Mouse (Mus musculus) monocyte, adult 5-6 weeks (primary cell): ENCODE measurements around the gene Bax. TPM values are rescaled to one million over a fixed set of nuclear protein-coding genes. Genes with fewer than 3 reads are reported as not detected.
A peak's percentile ranks its signal among the peaks of the same experiment; 100 is the strongest.

Source experiments
- ATAC-seq: fragments of 153-309, 156-312 bp; replicated peaks from 2 replicates; pipeline ENCODE4 v1.8.0; 2017; ENCODE audit warnings: mild to moderate bottlenecking; ENCODE audit not compliant: low TSS enrichment, insufficient number of reproducible peaks, severe bottlenecking, poor library complexity, low FRiP score
- total RNA-seq: library from RNA; stranded (forward); fragments of 200-1000, 200-491, 200-594 nt; gene quantifications from 3 replicates; pipeline ENCODE4 v1.2.3, GENCODE M21; 2017

The Bax gene
- total RNA-seq, 1 experiment from 2014 or later, result 36.4 TPM

DNA sequence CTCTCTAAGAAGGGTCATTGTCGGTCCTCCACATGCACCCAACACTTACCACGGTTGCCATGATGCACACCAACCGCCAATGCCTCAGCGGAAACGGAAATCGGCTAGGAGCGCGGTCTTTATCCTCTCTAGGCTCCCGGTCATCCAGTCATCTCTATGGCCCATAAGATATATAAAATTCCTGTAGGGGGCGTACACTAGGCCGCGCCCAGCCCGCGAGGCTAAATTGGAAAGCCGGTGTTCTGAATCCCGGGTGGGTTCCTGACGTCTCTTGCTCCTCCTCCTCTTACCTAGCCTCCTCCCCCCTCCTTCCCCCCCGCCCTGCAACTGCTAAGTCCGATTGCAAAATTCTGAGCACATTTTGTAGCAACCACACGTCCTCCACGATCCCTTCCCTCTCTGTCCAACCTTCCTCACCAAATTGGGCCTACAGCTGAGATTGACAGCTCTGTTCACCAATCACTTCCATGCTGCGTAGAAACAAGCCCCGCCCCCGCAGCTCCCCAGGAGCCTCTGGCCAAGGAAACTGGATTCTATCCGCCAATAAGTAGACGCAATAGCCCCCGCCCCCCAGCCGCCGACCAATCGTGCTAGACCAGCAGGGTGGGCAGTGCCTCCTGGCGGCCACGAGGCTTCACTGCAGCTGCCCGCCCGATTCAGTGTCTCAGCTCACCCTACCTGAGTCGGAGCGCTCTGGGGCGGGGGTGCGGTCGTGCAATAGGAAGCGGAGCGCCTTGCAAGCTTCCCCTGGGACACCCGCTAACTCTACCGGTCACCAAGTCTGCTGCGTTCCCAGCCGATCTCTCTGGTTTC is 32.3 kb downstream of the Bax start, which contains the start of gene Gys1:
Gys1 (plus strand) TSS at position 642 of the 813 bp plus-strand sequence.
- peak; percentile 91 for ATAC-seq

DNA sequence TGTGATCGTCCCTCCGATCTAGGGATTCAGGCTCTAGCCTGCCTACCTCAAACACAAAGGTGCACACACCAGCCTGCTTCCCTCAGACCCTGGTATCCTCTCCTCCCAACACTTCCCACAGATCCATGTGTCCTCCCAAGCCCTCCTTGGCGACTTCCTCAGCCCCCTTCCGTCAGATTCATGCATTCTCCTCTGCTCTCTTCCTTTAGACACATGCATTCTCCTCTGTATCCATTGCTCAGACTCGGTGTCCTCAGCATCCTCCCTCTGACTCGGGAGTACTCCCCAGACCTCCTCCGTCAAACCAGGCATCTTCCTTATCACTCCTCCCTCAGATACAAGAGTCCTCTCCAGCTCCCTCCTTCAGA is 32.9 kb downstream of the Bax start:
- no peak for ATAC-seq

DNA sequence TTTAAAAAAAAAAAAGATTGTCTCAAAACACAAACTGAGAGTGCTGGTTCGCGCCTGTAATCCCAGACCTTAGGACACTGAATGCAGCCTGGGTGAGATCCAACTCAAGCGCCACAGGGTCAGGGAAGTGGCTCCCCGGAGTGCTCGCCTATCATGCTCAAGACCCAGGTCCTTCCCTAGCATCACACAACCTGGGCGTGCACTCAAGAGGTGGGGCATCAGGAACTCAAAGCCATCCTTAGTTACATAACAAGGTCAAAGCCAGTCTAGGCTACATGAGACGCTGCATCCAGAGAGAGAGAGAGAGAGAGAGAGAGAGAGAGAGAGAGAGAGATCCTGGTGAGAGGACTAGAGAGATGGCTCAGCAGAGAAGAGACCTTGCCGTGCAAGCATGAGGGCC is 40.1 kb downstream of the Bax start:
- no peak for ATAC-seq

DNA sequence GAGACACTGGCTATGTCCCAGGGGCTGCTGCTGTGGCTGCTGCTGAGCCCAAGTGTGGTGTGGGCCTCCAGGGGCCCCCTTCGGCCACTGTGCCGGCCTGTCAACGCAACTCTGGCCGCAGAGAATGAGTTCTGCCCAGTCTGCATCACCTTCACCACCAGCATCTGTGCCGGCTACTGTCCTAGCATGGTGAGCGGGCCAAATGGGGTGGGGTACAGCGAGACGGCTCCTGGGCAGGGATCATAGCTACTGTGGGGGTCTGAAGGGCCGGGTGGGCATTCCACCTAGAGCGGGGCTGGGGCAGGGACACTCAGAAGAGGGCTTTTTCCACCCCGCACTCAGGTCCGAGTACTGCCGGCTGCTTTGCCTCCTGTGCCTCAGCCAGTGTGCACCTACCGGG is 45.5 kb downstream of the Bax start:
- ATAC-seq, result no peak

DNA sequence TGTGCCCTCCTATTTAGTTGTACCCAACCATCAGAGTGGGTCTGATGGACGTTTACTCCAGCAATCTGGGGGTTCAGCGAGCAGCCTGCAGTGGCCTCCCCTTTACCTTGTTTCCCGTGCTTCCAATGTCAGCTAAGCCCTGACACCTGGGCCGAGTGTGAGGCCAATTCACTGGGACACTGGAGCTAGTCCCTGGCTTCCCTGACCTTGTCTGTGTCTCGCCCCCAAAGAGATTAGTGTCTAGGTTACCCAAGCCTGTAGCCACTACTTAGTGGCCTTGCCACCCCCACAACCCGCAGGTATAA is 46.1 kb downstream of the Bax start, which contains the start of gene Lhb:
Lhb (plus strand) TSS at position 206 of the 305 bp plus-strand sequence.
- no peak for ATAC-seq

DNA sequence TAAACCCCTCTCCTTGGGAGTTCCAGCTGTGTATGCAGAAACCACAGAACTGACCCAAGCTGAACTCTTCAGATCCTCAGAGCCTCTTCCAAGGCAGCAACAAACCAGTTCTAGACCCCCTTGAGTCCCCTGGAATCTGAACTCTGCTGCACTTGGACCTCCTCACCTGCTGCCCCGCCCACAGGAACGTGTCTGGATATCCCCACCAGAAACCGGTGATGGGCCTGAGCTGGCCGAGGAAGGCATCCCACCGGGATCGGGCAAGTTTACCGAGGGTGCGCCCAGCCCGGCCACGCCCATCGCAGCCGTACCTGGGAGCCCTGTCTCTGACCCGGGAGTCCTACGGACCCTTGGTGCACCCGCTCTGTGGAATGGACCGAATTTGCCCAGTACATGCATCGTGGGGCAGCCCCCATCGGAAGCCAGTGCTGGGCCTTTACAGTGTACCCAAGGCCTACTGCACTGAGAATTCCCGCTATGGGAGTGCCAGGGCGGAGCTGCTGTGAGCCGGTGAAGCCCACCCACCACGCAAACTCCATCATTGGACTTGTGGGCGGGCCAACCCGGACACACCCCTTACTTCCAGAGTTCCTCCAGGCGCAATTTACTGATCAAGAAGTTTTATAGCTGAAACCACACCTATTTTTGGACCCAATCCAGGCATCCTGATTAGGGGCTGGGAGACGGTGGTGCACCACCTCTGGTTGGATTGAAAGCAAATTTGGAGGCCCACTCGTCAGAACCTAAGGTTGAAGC is 46.7 kb downstream of the Bax start:
- no peak for ATAC-seq

DNA sequence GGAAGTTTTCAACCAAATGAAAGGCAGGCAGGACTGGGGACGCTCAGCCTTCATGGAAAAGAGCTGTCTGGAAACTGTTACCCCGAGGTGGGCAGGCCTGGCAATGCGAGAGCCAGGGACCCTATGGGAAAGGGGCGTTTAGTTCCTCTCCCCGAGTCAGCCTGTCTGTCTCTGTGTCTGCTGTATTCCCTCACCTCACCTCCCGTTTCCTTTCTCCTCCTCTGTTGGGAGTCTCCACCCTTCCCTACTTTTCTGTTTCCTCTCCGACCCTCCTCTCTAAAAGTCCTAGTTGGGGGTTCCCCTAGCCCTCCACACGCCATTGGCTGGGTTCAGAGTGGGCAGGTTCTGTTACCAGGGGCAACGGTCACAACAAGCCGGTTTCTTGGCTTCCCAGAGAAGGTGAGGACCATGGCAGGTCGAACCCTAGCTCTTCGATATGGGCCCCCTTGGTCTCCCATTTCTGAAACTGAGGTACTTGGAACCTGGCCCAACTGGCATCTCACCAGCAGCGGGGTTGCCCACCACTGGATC is 48.7 kb downstream of the Bax start:
- no peak for ATAC-seq

DNA sequence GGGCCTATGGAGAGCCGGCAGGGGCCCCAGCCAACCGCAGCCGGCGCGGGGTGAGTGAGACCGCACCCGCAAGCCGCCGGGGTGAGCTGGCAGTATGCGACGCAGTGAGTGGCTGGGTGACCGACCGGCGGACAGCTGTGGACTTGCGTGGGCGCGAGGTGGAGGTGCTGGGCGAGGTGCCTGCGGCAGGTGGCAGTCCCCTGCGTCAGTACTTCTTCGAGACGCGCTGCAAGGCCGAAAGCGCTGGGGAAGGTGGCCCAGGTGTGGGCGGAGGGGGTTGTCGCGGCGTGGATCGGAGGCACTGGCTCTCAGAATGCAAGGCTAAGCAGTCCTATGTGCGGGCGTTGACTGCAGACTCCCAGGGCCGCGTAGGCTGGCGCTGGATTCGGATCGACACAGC is 51.1 kb downstream of the Bax start:
- ATAC-seq, result no peak

DNA sequence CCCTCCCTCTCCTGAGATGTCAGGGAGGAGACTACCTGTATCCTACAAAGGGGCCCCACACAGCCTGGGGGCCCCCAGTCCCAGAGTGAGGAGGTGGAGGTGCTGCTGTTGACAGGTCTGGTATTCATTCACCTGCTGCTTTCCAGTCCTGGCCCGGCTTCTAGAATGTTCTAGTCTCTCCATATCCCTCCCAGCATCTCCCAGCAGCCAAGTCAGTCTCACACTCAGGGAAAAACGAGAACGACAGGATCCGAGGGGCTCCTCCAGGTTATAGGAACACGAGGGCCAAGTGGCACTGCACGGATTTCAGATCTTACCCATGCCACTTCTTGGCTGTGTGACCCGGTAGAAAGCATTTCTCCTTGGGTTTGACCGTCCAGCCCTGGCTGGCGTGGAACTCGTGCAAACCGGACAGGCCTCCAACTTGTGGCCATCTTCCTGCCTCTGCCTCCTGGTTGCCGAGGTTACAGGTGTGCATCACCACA is 51.9 kb downstream of the Bax start:
- ATAC-seq, result no peak

DNA sequence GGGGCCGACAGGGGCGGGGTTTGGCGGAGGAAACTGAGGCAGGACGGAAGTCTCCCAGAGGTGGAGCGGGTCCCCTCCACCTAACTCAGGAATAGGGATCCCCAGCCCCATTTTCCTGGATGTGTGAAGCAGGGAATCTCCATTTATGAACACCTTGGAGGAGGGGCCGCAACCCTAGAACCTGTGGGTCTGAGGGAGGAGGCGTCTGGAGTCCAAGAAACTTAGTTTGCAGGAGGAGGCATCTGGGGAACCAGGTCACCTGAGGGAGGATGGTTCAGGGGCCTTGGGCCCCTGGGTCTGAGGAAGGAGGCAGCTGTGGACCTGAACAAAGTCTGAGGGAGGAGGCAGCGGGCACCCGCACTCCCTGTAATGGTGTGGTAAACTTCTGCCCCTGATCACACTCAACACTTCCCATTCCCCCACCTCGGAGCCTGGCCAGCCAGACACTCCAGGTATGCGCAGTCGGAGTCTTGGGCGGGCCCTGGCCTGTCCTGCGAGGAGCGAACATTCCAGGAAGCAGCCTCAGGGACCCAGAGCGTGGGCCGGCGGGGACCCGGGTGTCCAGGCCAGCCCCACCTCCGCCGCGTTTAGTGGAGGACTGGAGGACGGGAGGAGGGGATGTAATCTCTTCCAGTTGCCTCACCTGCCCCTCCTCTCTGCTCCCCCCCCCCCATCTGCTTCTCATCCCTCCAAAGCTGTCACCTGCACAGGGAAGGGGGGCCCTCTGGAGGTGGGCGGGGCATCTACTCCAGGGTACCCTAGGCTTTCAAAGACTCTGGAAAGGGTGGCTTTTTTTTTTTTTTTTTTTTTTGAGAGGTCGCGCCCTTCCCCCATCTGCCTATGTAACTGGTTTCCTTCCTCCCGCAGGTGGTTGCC is 52.6 kb downstream of the Bax start:
- 0 out of 2 replicates have a peak, but pooled peaks have one; percentile 13 for ATAC-seq

DNA sequence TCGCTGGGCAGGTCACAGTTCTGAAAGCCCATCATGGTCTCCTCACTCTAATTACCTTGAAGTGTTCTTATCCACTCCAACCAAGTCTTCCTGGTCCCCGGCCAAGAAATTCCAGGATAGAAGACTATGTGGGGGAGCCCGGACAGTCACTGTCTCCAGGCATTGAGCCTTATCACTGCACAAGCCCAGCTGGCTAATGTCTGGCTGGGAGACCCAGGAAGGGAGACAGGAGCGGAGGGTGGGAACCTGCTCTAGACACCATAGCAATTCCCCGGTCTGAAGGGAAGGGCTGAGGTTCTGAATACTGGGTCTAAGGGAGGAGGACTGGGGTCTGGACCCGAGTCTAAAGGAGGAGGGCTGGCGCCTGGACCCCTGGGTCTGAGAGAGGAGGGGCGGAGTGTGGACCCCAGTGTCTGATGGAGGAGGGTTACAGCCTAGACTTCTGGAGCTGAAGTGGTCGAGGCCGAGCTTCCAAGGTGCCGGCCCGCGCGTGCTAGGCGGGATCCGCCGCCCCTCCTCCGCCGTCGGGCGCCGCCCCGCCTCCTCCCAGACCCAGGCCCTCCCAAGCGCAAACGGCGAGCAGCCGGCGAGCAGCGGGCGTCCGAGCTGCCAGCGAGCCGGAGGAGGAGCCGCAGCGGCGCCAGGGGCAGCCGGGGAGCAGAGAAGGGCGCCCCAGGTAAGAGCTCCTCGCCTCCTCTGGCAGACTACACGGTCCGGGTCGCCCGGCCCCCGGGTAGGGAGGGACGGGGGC is 53.4 kb downstream of the Bax start, which contains the start of gene Ntf5:
Ntf5 (plus strand) TSS at position 583 of the 751 bp plus-strand sequence.
- no peak for ATAC-seq

DNA sequence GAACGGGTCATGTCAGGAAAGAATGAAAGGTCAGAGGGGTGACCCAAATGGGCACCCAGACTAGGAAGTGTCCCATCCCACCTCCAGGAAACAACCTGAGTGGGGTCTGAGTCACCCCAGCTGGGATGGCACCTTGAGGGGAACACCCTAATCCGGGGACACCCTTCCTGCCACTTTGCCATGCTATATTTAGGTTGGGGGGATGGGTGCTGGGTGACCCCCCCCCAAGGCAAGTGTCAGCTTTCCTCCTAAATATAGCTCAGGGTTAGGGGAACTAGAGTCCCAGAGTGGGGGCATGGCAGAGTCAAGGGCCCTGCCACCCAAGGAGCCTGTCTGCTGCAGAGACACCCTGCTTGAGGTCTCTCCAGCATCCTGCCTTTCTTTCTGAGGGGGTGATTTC is 54.3 kb downstream of the Bax start:
- no peak for ATAC-seq

Other genes starting within 250 kb of the Bax start
- gene Cd37, start 227.8 kb downstream of the Bax start, total RNA-seq, result 112 to 185 TPM (median 125 TPM) in 3 replicates
- gene Slc6a16, start 225.8 kb downstream of the Bax start, total RNA-seq, result 0.64 TPM in 1 of 3 replicates, not detected in the others
- not detected in 3 replicates for gene Slc6a21, start 189.4 kb downstream of the Bax start, total RNA-seq
- gene Trpm4, start 133.1 kb downstream of the Bax start, total RNA-seq, result 9.7 to 15.3 TPM (median 10.4 TPM) in 3 replicates
- gene Hrc, start 131.6 kb downstream of the Bax start, total RNA-seq, result not detected in 3 replicates
- 0.19 TPM in 1 of 3 replicates, not detected in the others for gene Ppfia3, start 99.9 kb downstream of the Bax start, total RNA-seq
- not detected in 3 replicates for gene Lin7b, start 96.3 kb downstream of the Bax start, total RNA-seq
- gene Snrnp70, start 71.2 kb downstream of the Bax start, total RNA-seq, result 293 to 444 TPM (median 324 TPM) in 3 replicates
- gene Kcna7, start 61.2 kb downstream of the Bax start, total RNA-seq, result not detected in 3 replicates
- gene Ntf5, start 53.2 kb downstream of the Bax start, total RNA-seq, result not detected in 3 replicates
- gene Lhb, start 46.1 kb downstream of the Bax start, total RNA-seq, result not detected in 3 replicates
- gene Gys1, start 32.1 kb downstream of the Bax start, total RNA-seq, result 3.6 to 4.9 TPM (median 3.9 TPM) in 3 replicates
- gene Ruvbl2, start 28.8 kb downstream of the Bax start, total RNA-seq, result 18.0 to 33.4 TPM (median 23.3 TPM) in 3 replicates
- 1,006 to 1,190 TPM (median 1,165 TPM) in 3 replicates for gene Ftl1, start 7.0 kb downstream of the Bax start, total RNA-seq
- 3.2 TPM in 1 of 3 replicates, not detected in the others for gene Tulp2, start 15.0 kb upstream of the Bax start, total RNA-seq
- not detected in 3 replicates for gene Gm45808, start 19.9 kb upstream of the Bax start, total RNA-seq
- gene Dhdh, start 21.9 kb upstream of the Bax start, total RNA-seq, result 7.0 to 8.3 TPM (median 7.5 TPM) in 3 replicates
- 128 to 251 TPM (median 142 TPM) in 3 replicates for gene Nucb1, start 43.5 kb upstream of the Bax start, total RNA-seq
- 204 to 390 TPM (median 221 TPM) in 3 replicates for gene Ppp1r15a, start 59.4 kb upstream of the Bax start, total RNA-seq
- gene Plekha4, start 59.4 kb upstream of the Bax start, total RNA-seq, result 0.10 TPM in 1 of 3 replicates, not detected in the others
- not detected in 3 replicates for gene Hsd17b14, start 88.0 kb upstream of the Bax start, total RNA-seq
- 5.1 to 21.4 TPM (median 11.9 TPM) in 3 replicates for gene Bcat2, start 103.3 kb upstream of the Bax start, total RNA-seq
- not detected in 3 replicates for gene Fgf21, start 148.6 kb upstream of the Bax start, total RNA-seq
- not detected in 3 replicates for gene Fut1, start 150.4 kb upstream of the Bax start, total RNA-seq
- gene Izumo1, start 154.9 kb upstream of the Bax start, total RNA-seq, result not detected in 3 replicates
- gene Rasip1, start 160.6 kb upstream of the Bax start, total RNA-seq, result 0.11 to 0.48 TPM in 2 of 3 replicates, not detected in the other
- 0.19 TPM in 1 of 3 replicates, not detected in the others for gene Mamstr, start 173.1 kb upstream of the Bax start, total RNA-seq
- gene Fut2, start 199.5 kb upstream of the Bax start, total RNA-seq, result 1.4 TPM in 1 of 3 replicates, not detected in the others
- not detected in 3 replicates for gene Ntn5, start 217.1 kb upstream of the Bax start, total RNA-seq
- not detected in 3 replicates for gene Sec1, start 227.5 kb upstream of the Bax start, total RNA-seq
- gene Car11, start 232.9 kb upstream of the Bax start, total RNA-seq, result not detected in 3 replicates
- 4.3 to 13.1 TPM (median 4.5 TPM) in 3 replicates for gene Dbp, start 238.2 kb upstream of the Bax start, total RNA-seq
- gene Rpl18, start 248.6 kb upstream of the Bax start, total RNA-seq, result 966 to 1,078 TPM (median 1,028 TPM) in 3 replicates